Mouse (Mus musculus): Measurements from ENCODE around the gene Gtf2ird1.

Gene Gtf2ird1

GRCm38 (mm10) chr5:134445208-134445831 is 11.2 kb downstream of the Gtf2ird1 start:
- DNase-seq (ENCODE audit: low read depth, low spot score) = no peak

- DNase-seq (ENCODE audit: low read depth, low spot score) = no peak
These were observed 12.0 kb downstream of the Gtf2ird1 start for GRCm38 (mm10) chr5:134444473-134444872.

GRCm38 (mm10) chr5:134442066-134442465 is 14.4 kb downstream of the Gtf2ird1 start:
- DNase-seq (ENCODE audit: low read depth, low spot score) = no peak

GRCm38 (mm10) chr5:134441105-134441504 is 15.4 kb downstream of the Gtf2ird1 start:
- DNase-seq (ENCODE audit: low read depth, low spot score) = no peak

GRCm38 (mm10) chr5:134440098-134440497 is 16.4 kb downstream of the Gtf2ird1 start:
- DNase-seq (ENCODE audit: low read depth, low spot score) = no peak

- DNase-seq (ENCODE audit: low read depth, low spot score) = no peak
These were observed 17.0 kb downstream of the Gtf2ird1 start for GRCm38 (mm10) chr5:134439481-134439880.

- no peak for DNase-seq (ENCODE audit: low read depth, low spot score)
These were observed 17.7 kb downstream of the Gtf2ird1 start for GRCm38 (mm10) chr5:134438676-134439425.

GRCm38 (mm10) chr5:134437459-134437827 is 19.1 kb downstream of the Gtf2ird1 start:
- DNase-seq (ENCODE audit: low read depth, low spot score) = no peak

GRCm38 (mm10) chr5:134436782-134437458 is 19.6 kb downstream of the Gtf2ird1 start:
- no peak for DNase-seq (ENCODE audit: low read depth, low spot score)

- peak; percentile 28 for DNase-seq (ENCODE audit: low read depth, low spot score)
These were observed 20.6 kb downstream of the Gtf2ird1 start for GRCm38 (mm10) chr5:134435836-134436331.

- no peak for DNase-seq (ENCODE audit: low read depth, low spot score)
These were observed 23.4 kb downstream of the Gtf2ird1 start for GRCm38 (mm10) chr5:134433137-134433536.

GRCm38 (mm10) chr5:134430087-134430486 is 26.4 kb downstream of the Gtf2ird1 start:
- DNase-seq (ENCODE audit: low read depth, low spot score) = no peak

- DNase-seq (ENCODE audit: low read depth, low spot score) = no peak
These were observed 28.9 kb downstream of the Gtf2ird1 start for GRCm38 (mm10) chr5:134427664-134428063.

- no peak for DNase-seq (ENCODE audit: low read depth, low spot score)
These were observed 30.9 kb downstream of the Gtf2ird1 start for GRCm38 (mm10) chr5:134425601-134426000.

- no peak for DNase-seq (ENCODE audit: low read depth, low spot score)
These were observed 32.6 kb downstream of the Gtf2ird1 start for GRCm38 (mm10) chr5:134423930-134424329.

- DNase-seq (ENCODE audit: low read depth, low spot score) = no peak
These were observed 33.1 kb downstream of the Gtf2ird1 start for GRCm38 (mm10) chr5:134423372-134423771.

- DNase-seq (ENCODE audit: low read depth, low spot score) = no peak
These were observed 34.1 kb downstream of the Gtf2ird1 start for GRCm38 (mm10) chr5:134422265-134422925.

GRCm38 (mm10) chr5:134421061-134421460 is 35.5 kb downstream of the Gtf2ird1 start:
- DNase-seq (ENCODE audit: low read depth, low spot score) = peak; percentile 33

GRCm38 (mm10) chr5:134419700-134420099 is 36.8 kb downstream of the Gtf2ird1 start:
- DNase-seq (ENCODE audit: low read depth, low spot score) = no peak

- no peak for DNase-seq (ENCODE audit: low read depth, low spot score)
These were observed 38.0 kb downstream of the Gtf2ird1 start for GRCm38 (mm10) chr5:134418315-134419074.

- no peak for DNase-seq (ENCODE audit: low read depth, low spot score)
These were observed 44.2 kb downstream of the Gtf2ird1 start for GRCm38 (mm10) chr5:134412341-134412740.

All from retina, postnatal 7 days (tissue).